17 mouse cellular contexts compared by ENCODE assay signal in the genomic region with DNA sequence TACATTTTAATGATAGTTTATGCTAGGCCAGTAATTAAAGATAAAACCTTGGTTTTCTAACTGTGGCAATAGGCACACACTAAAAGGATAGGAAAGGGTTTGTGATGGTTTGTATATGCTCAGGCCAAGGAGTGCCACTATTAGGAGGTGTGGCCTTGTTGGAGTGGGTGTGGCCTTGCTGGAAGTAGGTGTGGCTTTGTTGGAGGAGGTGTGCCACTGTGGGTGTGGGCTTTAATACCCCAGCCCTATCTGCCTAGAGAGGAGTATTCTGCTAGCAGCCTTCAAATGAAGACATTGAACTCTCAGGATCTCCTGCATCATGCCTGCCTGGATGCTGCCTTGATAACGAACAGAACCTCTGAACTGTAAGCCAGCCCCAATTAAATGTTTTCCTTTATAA.
"Had no signal": no experiment of that assay in that cellular context is flagged by ENCODE, and none has a peak within 500 bp of the region (broad histone marks: within the 10 kb centered on the region; RNA-seq: fewer than 3 reads in every experiment).

No protein-coding gene starts in this region.

- H3K27ac ChIP-seq: lung, embryonic 15.5 days; macrophage; midbrain, embryonic 15.5 days; neural tube, embryonic 12.5 days had no signal

- H3K4me3 ChIP-seq: lung, embryonic 15.5 days; megakaryocyte, embryonic 14.5 days; midbrain, embryonic 13.5 days; midbrain, embryonic 15.5 days; neural tube, embryonic 12.5 days had no signal

- H3K4me1 ChIP-seq: lung, embryonic 15.5 days; midbrain, embryonic 13.5 days; midbrain, embryonic 15.5 days; neural tube, embryonic 12.5 days had no signal

- ATAC-seq: lung, postnatal 0 days; midbrain, embryonic 13.5 days; midbrain, embryonic 15.5 days had no signal

- H3K36me3 ChIP-seq: midbrain, embryonic 15.5 days had no signal

- H3K4me2 ChIP-seq: lung, embryonic 15.5 days; midbrain, embryonic 11.5 days; midbrain, embryonic 13.5 days; midbrain, embryonic 15.5 days; neural tube, embryonic 12.5 days had no signal

- DNase-seq: lung, adult 2 months; lung, postnatal 14 days; lung, postnatal 36 days; right cerebral cortex, postnatal 14 days; right cerebral cortex, postnatal 4 days; spleen, adult 18-20 months; thymus, adult 18-20 months; thymus, postnatal 14 days; thymus, postnatal 36 days had no signal

- H3K9me3 ChIP-seq: lung, embryonic 15.5 days; megakaryocyte, embryonic 14.5 days; midbrain, embryonic 13.5 days; midbrain, embryonic 15.5 days; neural tube, embryonic 12.5 days had no signal

- H3K27me3 ChIP-seq: lung, embryonic 15.5 days; megakaryocyte, embryonic 14.5 days; midbrain, embryonic 13.5 days; midbrain, embryonic 15.5 days; neural tube, embryonic 12.5 days had no signal

- H3K9ac ChIP-seq: lung, embryonic 15.5 days; midbrain, embryonic 13.5 days; midbrain, embryonic 15.5 days; neural tube, embryonic 12.5 days had no signal
